Mouse (Mus musculus): Measurements from ENCODE around the gene Ap3b1. TPM values are rescaled to one million over a fixed set of nuclear protein-coding genes. Genes with fewer than 3 reads are reported as not detected.
A peak's percentile ranks its signal among the peaks of the same experiment; 100 is the strongest.

Gene Ap3b1
- polyA plus RNA-seq, 1 experiment from 2014 or later: 25.9 TPM

- Histone ChIP-seq H3K27me3 (replicated peaks) (no peaks in the 10 kb centered on the region), H3K4me3 (no peak overlapping the region), H3K9me3 (replicated peaks) (no peaks in the 10 kb centered on the region), H3K36me3 (peaks cover 3% of the 10 kb centered on the region; the same call in 1 of the 2 replicates), H3K4me1 (peaks cover 28% of the 10 kb centered on the region), H3K27ac (no peak overlapping the region), H3K4me2 (no peak overlapping the region), H3K9ac (no peak overlapping the region)
- no peak for ATAC-seq
- 61% methylated on average over 4 of the region's 4 CpGs for WGBS (ENCODE audit: insufficient replicate concordance)
These were observed 22.7 kb downstream of the Ap3b1 start for GRCm38 (mm10) chr13:94381427-94381826.

- 38% methylated on average over 8 of the region's 8 CpGs for WGBS (ENCODE audit: insufficient replicate concordance)
- Histone ChIP-seq H3K9ac (0 out of 2 replicates have a peak overlapping the region, but pooled peaks have one; percentile 47), H3K27me3 (replicated peaks) (no peaks in the 10 kb centered on the region), H3K4me1 (peaks cover 28% of the 10 kb centered on the region), H3K36me3 (peaks cover under 1% of the 10 kb centered on the region; the same call in 1 of the 2 replicates), H3K4me2 (peak overlapping the region; percentile 49), H3K9me3 (replicated peaks) (no peaks in the 10 kb centered on the region), H3K27ac (no peak overlapping the region), H3K4me3 (peak overlapping the region; percentile 22)
- no peak for ATAC-seq
These were observed 23.3 kb downstream of the Ap3b1 start for GRCm38 (mm10) chr13:94381829-94382675.

GRCm38 (mm10) chr13:94384931-94385570 is 26.3 kb downstream of the Ap3b1 start:
- Histone ChIP-seq H3K27ac (no peak overlapping the region), H3K36me3 (no peaks in the 10 kb centered on the region), H3K9me3 (replicated peaks) (no peaks in the 10 kb centered on the region), H3K4me1 (peaks cover 30% of the 10 kb centered on the region), H3K9ac (no peak overlapping the region), H3K4me2 (no peak overlapping the region), H3K27me3 (replicated peaks) (no peaks in the 10 kb centered on the region), H3K4me3 (no peak overlapping the region)
- 78% methylated on average over 3 of the region's 3 CpGs for WGBS (ENCODE audit: insufficient replicate concordance)
- ATAC-seq: no peak

GRCm38 (mm10) chr13:94388566-94388965 is 29.8 kb downstream of the Ap3b1 start:
- WGBS (ENCODE audit: insufficient replicate concordance): 56% methylated on average over 3 of the region's 3 CpGs
- no peak for ATAC-seq
- peaks cover 13% of the 10 kb centered on the region for H3K4me1 ChIP-seq

GRCm38 (mm10) chr13:94389541-94389940 is 30.8 kb downstream of the Ap3b1 start:
- Histone ChIP-seq H3K4me3 (no peak overlapping the region), H3K27me3 (replicated peaks) (no peaks in the 10 kb centered on the region), H3K9me3 (replicated peaks) (no peaks in the 10 kb centered on the region), H3K4me1 (peaks cover 13% of the 10 kb centered on the region), H3K36me3 (peaks cover 29% of the 10 kb centered on the region), H3K9ac (no peak overlapping the region), H3K27ac (no peak overlapping the region), H3K4me2 (no peak overlapping the region)
- no peak for ATAC-seq
- 83% methylated on average over 2 of the region's 2 CpGs for WGBS (ENCODE audit: insufficient replicate concordance)

More at GRCm38 (mm10) chr13:94388566-94388965, 29.8 kb downstream of the Ap3b1 start:
- H3K9ac ChIP-seq: no peak overlapping the region
- peaks cover 21% of the 10 kb centered on the region for H3K36me3 ChIP-seq
- no peak overlapping the region for H3K4me3 ChIP-seq
- no peak overlapping the region for H3K27ac ChIP-seq
- no peak overlapping the region for H3K4me2 ChIP-seq
- no peaks in the 10 kb centered on the region for H3K9me3 ChIP-seq (replicated peaks)
- no peaks in the 10 kb centered on the region for H3K27me3 ChIP-seq (replicated peaks)

GRCm38 (mm10) chr13:94392282-94392681 is 33.5 kb downstream of the Ap3b1 start:
- WGBS (ENCODE audit: insufficient replicate concordance): 81% methylated on average over 5 of the region's 5 CpGs
- no peak overlapping the region for H3K9ac ChIP-seq
- no peak for ATAC-seq

GRCm38 (mm10) chr13:94394486-94394885 is 35.7 kb downstream of the Ap3b1 start:
- ATAC-seq: no peak
- no peak overlapping the region for H3K4me3 ChIP-seq
- no peaks in the 10 kb centered on the region for H3K27me3 ChIP-seq (replicated peaks)
- no peak overlapping the region for H3K4me2 ChIP-seq
- H3K9me3 ChIP-seq (replicated peaks): no peaks in the 10 kb centered on the region
- H3K36me3 ChIP-seq: peaks cover 60% of the 10 kb centered on the region
- no peak overlapping the region for H3K27ac ChIP-seq
- H3K4me1 ChIP-seq: peaks cover 6% of the 10 kb centered on the region
- 75% methylated on average over 9 of the region's 9 CpGs for WGBS (ENCODE audit: insufficient replicate concordance)
- H3K9ac ChIP-seq: no peak overlapping the region

More at GRCm38 (mm10) chr13:94392282-94392681, 33.5 kb downstream of the Ap3b1 start:
- Histone ChIP-seq H3K4me3 (no peak overlapping the region), H3K9me3 (replicated peaks) (no peaks in the 10 kb centered on the region), H3K36me3 (peaks cover 56% of the 10 kb centered on the region), H3K27me3 (replicated peaks) (no peaks in the 10 kb centered on the region), H3K4me2 (no peak overlapping the region), H3K27ac (no peak overlapping the region), H3K4me1 (peaks cover 13% of the 10 kb centered on the region)

GRCm38 (mm10) chr13:94395763-94396162 is 37.0 kb downstream of the Ap3b1 start:
- 81% methylated on average over 8 of the region's 8 CpGs for WGBS (ENCODE audit: insufficient replicate concordance)
- H3K4me1 ChIP-seq: peaks cover 10% of the 10 kb centered on the region
- H3K9ac ChIP-seq: no peak overlapping the region
- H3K36me3 ChIP-seq: peaks cover 60% of the 10 kb centered on the region
- H3K4me3 ChIP-seq: no peak overlapping the region
- no peak overlapping the region for H3K27ac ChIP-seq
- H3K27me3 ChIP-seq (replicated peaks): no peaks in the 10 kb centered on the region
- ATAC-seq: no peak
- no peak overlapping the region for H3K4me2 ChIP-seq
- no peaks in the 10 kb centered on the region for H3K9me3 ChIP-seq (replicated peaks)

GRCm38 (mm10) chr13:94396392-94396920 is 37.7 kb downstream of the Ap3b1 start:
- Histone ChIP-seq H3K4me3 (no peak overlapping the region), H3K4me1 (peaks cover 10% of the 10 kb centered on the region), H3K4me2 (no peak overlapping the region), H3K36me3 (peaks cover 56% of the 10 kb centered on the region), H3K27me3 (replicated peaks) (no peaks in the 10 kb centered on the region), H3K9me3 (replicated peaks) (no peaks in the 10 kb centered on the region), H3K27ac (no peak overlapping the region), H3K9ac (no peak overlapping the region)
- ATAC-seq: no peak
- 82% methylated on average over 10 of the region's 10 CpGs for WGBS (ENCODE audit: insufficient replicate concordance)

- H3K27ac ChIP-seq: no peak overlapping the region
- peaks cover 51% of the 10 kb centered on the region for H3K36me3 ChIP-seq
- no peaks in the 10 kb centered on the region for H3K27me3 ChIP-seq (replicated peaks)
- H3K9me3 ChIP-seq (replicated peaks): no peaks in the 10 kb centered on the region
- no peak overlapping the region for H3K9ac ChIP-seq
- ATAC-seq: no peak
- H3K4me1 ChIP-seq: 0 out of 2 replicates have a peak, but pooled peaks cover 4% of the 10 kb centered on the region
- WGBS (ENCODE audit: insufficient replicate concordance): 82% methylated on average over 12 of the region's 12 CpGs
- H3K4me2 ChIP-seq: no peak overlapping the region
- no peak overlapping the region for H3K4me3 ChIP-seq
These were observed 40.0 kb downstream of the Ap3b1 start for GRCm38 (mm10) chr13:94398568-94399374.

- H3K27ac ChIP-seq: no peak overlapping the region
- H3K4me1 ChIP-seq: 0 out of 2 replicates have a peak, but pooled peaks cover 4% of the 10 kb centered on the region
- peaks cover 53% of the 10 kb centered on the region for H3K36me3 ChIP-seq
- no peaks in the 10 kb centered on the region for H3K27me3 ChIP-seq (replicated peaks)
- H3K9me3 ChIP-seq (replicated peaks): no peaks in the 10 kb centered on the region
- 71% methylated on average over 8 of the region's 8 CpGs for WGBS (ENCODE audit: insufficient replicate concordance)
- ATAC-seq: no peak
- H3K4me2 ChIP-seq: no peak overlapping the region
- H3K4me3 ChIP-seq: no peak overlapping the region
- H3K9ac ChIP-seq: no peak overlapping the region
These were observed 41.7 kb downstream of the Ap3b1 start for GRCm38 (mm10) chr13:94400465-94400864.

All from liver, embryonic 12.5 days (tissue).